Mouse (Mus musculus): ENCODE measurements around the gene Mpnd.

The Mpnd gene

GRCm38 (mm10) chr17:55986030-55986961 lies 19.2 kb upstream of the Mpnd start, which contains the start of gene Fsd1:
TSS of gene Fsd1 (plus strand) at chr17:55986509.
- DNase-seq = no peak

GRCm38 (mm10) chr17:55990278-55990898 lies 15.1 kb upstream of the Mpnd start:
- no peak for DNase-seq

GRCm38 (mm10) chr17:55996007-55996406 lies 9.5 kb upstream of the Mpnd start:
- DNase-seq = peak; percentile 79

GRCm38 (mm10) chr17:55999794-56000499 lies 5.6 kb upstream of the Mpnd start:
- no peak for DNase-seq

GRCm38 (mm10) chr17:56003000-56003399 lies 2.5 kb upstream of the Mpnd start:
- no peak for DNase-seq

- DNase-seq = no peak
These were observed 1.4 kb downstream of the Mpnd start for GRCm38 (mm10) chr17:56006956-56007355.

- DNase-seq = no peak
These were observed 2.2 kb downstream of the Mpnd start for GRCm38 (mm10) chr17:56007444-56008355.

- DNase-seq = peak; percentile 95
These were observed 3.0 kb downstream of the Mpnd start for GRCm38 (mm10) chr17:56008356-56009087.

GRCm38 (mm10) chr17:56009088-56009961 lies 3.8 kb downstream of the Mpnd start:
- DNase-seq = peak; percentile 92

GRCm38 (mm10) chr17:56009962-56010240 lies 4.4 kb downstream of the Mpnd start:
- DNase-seq = no peak

- DNase-seq = no peak
These were observed 4.7 kb downstream of the Mpnd start for GRCm38 (mm10) chr17:56010255-56010654.

GRCm38 (mm10) chr17:56010681-56011080 lies 5.2 kb downstream of the Mpnd start:
- DNase-seq = peak; percentile 59

- DNase-seq = no peak
These were observed 5.9 kb downstream of the Mpnd start for GRCm38 (mm10) chr17:56011441-56011840.

GRCm38 (mm10) chr17:56015293-56015692 lies 9.8 kb downstream of the Mpnd start:
- DNase-seq = no peak

GRCm38 (mm10) chr17:56016382-56016781 lies 10.9 kb downstream of the Mpnd start:
- DNase-seq = no peak

- no peak for DNase-seq
These were observed 11.6 kb downstream of the Mpnd start for GRCm38 (mm10) chr17:56016793-56017785.

- DNase-seq = no peak
These were observed 12.3 kb downstream of the Mpnd start for GRCm38 (mm10) chr17:56017848-56018247.

- no peak for DNase-seq
These were observed 13.0 kb downstream of the Mpnd start for GRCm38 (mm10) chr17:56018347-56019131.
